Mouse (Mus musculus): ENCODE data around the gene Nos1.

DNA sequence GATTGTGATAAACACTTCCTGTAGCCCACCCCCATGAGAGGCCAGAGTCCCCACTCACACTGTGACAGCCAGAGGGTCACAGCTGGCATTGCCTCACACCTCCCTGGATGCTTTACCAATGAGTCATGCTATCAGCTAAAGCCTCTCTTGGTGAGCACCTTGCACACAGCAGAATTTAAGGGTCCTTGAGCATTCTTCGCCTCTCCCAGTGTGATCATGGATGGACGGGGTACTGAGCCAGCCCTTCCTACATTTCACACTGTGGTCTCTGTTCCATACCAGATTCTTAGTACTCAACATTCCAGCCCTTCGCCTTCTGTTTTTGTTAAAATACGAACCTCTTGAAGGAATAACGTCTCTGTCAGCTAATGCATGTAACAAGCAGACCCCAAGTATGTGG, 113.2 kb downstream of the Nos1 start:
- TF ChIP-seq GATA1 (IDR thresholded peaks at IDR 0.05; ENCODE audit: borderline replicate concordance, low read length) (no peak), FLI1 (IDR thresholded peaks at IDR 0.05; ENCODE audit: low read length) (no peak)

Measured in megakaryocyte, embryonic 14.5 days (primary cell).